Mouse (Mus musculus): ENCODE data around the gene Nxf1.

- TF ChIP-seq CTCF (IDR thresholded peaks at IDR 0.05; ENCODE audit: extremely low read depth, insufficient read depth, low read length), result no peak
- TF ChIP-seq POLR2A (IDR thresholded peaks at IDR 0.05; ENCODE audit: extremely low read depth, insufficient read depth, low read length), result no peak
These were observed 14.7 kb upstream of the Nxf1 start for GRCm38 (mm10) chr19:8742176-8742575.
